Mouse (Mus musculus) megakaryocyte, embryonic 14.5 days (primary cell): ENCODE results near the gene Drg1.
"Not testable (repeated sequence)": the region's sequence is repeated elsewhere in the genome, so short reads cannot be mapped to it uniquely, and the experiment has no call there.

ENCODE experiments used
- FLI1 ChIP-seq: IDR thresholded peaks from 2 replicates; pipeline ENCODE4 v1.6.1; 2012; ENCODE audit warnings: low read length, inconsistent platforms, mixed read lengths
- GATA1 ChIP-seq: IDR thresholded peaks from 3 replicates; pipeline ENCODE4 v1.6.1; 2012; ENCODE audit warnings: mixed read lengths, low read length, inconsistent platforms, borderline replicate concordance

GRCm38 (mm10) chr11:3156991-3157390 lies 109.2 kb downstream of the Drg1 start:
- not testable (repeated sequence) for TF ChIP-seq GATA1, FLI1
